In genomic region chr7:140855860-140856784, GRCm38 (mm10) we compare ENCODE assay signal across 8 mouse cellular contexts. TPM values are rescaled to one million over a fixed set of nuclear protein-coding genes. Genes with fewer than 3 reads are reported as not detected.
DNase-seq lines count a peak whose midpoint lies in the region; ATAC-seq and TF ChIP-seq lines count a peak whose summit lies in the region.

Gene Gm45785, minus strand, starts transcription at chr7:140856331.

- TF ChIP-seq POLR2A in lung, adult 2 months (IDR thresholded peaks at IDR 0.05; ENCODE audit: borderline replicate concordance, extremely low read depth, low read depth, low read length): peak; percentile 65; the same call in 1 of the 2 replicates

- TF ChIP-seq CTCF in lung, adult 2 months (IDR thresholded peaks at IDR 0.05; ENCODE audit: insufficient read depth, low read length): no peak

- H3K4me2 ChIP-seq in forebrain, embryonic 15.5 days (replicated peaks): peak within 1 kb of the TSS; percentile 86

- intact Hi-C loops in heart, postnatal 25 days (cut with DNase I): no loop called here

- no peaks in the 10 kb centered on the region for H3K9me3 ChIP-seq in forebrain, embryonic 15.5 days

- WGBS in forebrain, embryonic 15.5 days: 2% methylated on average over 51 of the region's 51 CpGs
- under 1% methylated on average over 51 of the region's 51 CpGs for WGBS in lung, adult 2 months

- H3K4me3 ChIP-seq in forebrain, embryonic 15.5 days: peak within 1 kb of the TSS; percentile 68
- H3K4me3 ChIP-seq in lung, adult 2 months (replicated peaks; ENCODE audit: extremely low read depth, low read depth, low read length): peak within 1 kb of the TSS; percentile 94

- peak; percentile 75 for ATAC-seq in forebrain, embryonic 15.5 days (replicated peaks)
- peak; percentile 49 for ATAC-seq in neutrophil, adult 5-6 weeks (ENCODE audit: extremely low read depth, insufficient number of reproducible peaks, low FRiP score, poor library complexity, severe bottlenecking)

- H3K9ac ChIP-seq in forebrain, embryonic 15.5 days (replicated peaks): peak within 1 kb of the TSS; percentile 78

- peak within 1 kb of the TSS; percentile 92 for H3K27ac ChIP-seq in forebrain, embryonic 15.5 days (replicated peaks)

- peak; percentile 92 for DNase-seq in ES-CJ7 (ENCODE audit: low read depth, low spot score)
- DNase-seq in cerebellum, adult 11-12 months: peak; percentile 88
- DNase-seq in heart, postnatal 25 days (ENCODE audit: low spot score): peak; percentile 82
- DNase-seq in layer of hippocampus, adult 18-20 months (ENCODE audit: low spot score in 2 of 2): peak; percentile 79 to 92
- DNase-seq in lung, adult 2 months: peak; percentile 86
- DNase-seq in thymus, adult 18-20 months: peak; percentile 48 to 57

- peaks cover 32% of the 10 kb centered on the region for H3K4me1 ChIP-seq in forebrain, embryonic 15.5 days
- H3K4me1 ChIP-seq in lung, adult 2 months (ENCODE audit: control insufficient read depth, insufficient read depth, low read length): peaks cover 14% of the 10 kb centered on the region

- H3K27me3 ChIP-seq in forebrain, embryonic 15.5 days: no peaks in the 10 kb centered on the region

- H3K36me3 ChIP-seq in forebrain, embryonic 15.5 days: peaks cover 38% of the 10 kb centered on the region

RNA-seq across cellular contexts. Expression of gene Gm45785, which starts in this region (rescaled TPM):
- polyA plus RNA-seq in forebrain, embryonic 15.5 days (2015; fragmentation: Nextera tagmentation; extraction: Ambion mirVana): not detected in 2 replicates
- not detected for total RNA-seq in heart, postnatal 25 days (2021)
- 1 to 10 TPM in 1 of 2 experiments, under 1 TPM in 1; 0.37 to 1.2 TPM for total RNA-seq in layer of hippocampus, adult 18-20 months (2021)
- 2.2 TPM in 1 of 2 replicates, not detected in the other for polyA plus RNA-seq in lung, adult 2 months (2012; rRNA removed)
- total RNA-seq in neutrophil, adult 5-6 weeks (2017): not detected in 2 replicates

Comparison
In these comparisons a context has a peak if more than half of its experiments do, and no peak if none do; other contexts are left out.
1. Peak in every context shown above with its lines: DNase-seq, ATAC-seq, H3K4me3 ChIP-seq and H3K27ac ChIP-seq.
2. Peak in ATAC-seq, H3K4me3 ChIP-seq, H3K27ac ChIP-seq, H3K9ac ChIP-seq and H3K4me2 ChIP-seq in forebrain, embryonic 15.5 days; RNA of the gene not detected or under 1 TPM.
3. Peak in DNase-seq in heart, postnatal 25 days; RNA of the gene not detected or under 1 TPM.
4. Peak in ATAC-seq in neutrophil, adult 5-6 weeks; RNA of the gene not detected or under 1 TPM.